Mouse (Mus musculus): Measurements from ENCODE around the gene Bahcc1.

Bahcc1 gene

DNA sequence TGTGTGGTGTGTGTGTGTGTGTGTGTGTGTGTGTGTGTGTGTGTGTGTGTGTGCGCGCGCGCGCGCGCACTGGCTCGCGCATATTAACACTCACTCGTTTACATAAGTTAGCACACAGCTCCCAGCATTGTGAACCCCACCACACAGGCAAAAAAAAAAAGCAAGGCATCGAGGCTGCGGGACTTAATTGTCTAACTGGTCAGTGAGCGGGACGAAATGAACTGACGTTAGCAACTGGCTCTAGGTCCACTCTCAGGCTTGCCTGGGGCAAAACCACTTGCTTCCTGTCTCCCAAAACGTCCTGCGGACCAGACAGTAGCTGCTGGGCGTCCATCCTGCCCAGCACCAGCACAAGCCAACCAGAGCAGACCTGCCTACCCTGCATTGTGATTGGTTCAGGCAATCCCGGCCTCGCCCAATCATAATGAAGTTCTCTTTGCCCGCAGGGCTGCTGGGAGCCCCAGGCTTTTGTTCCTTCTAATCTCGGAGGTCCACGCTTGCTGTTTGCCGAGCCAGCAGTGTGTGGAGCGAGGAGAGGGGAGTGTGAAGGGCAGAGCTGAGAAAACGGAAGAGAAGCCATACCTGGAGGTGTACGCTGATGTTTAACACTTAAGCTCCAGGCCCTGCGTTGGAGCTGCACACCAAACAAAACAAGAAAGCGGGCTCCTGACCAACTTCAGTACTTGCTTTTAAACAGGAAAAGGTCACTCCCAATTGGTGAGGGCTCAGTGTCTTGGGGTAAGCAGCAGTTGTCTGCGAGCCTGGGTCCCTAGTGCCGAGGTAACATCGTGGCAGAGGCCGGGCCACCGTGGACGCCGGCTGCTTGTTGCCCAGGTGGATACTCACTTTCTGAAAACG is 83.3 kb downstream of the Bahcc1 start:
- DNase-seq, result peak; percentile 91 to 93

DNA sequence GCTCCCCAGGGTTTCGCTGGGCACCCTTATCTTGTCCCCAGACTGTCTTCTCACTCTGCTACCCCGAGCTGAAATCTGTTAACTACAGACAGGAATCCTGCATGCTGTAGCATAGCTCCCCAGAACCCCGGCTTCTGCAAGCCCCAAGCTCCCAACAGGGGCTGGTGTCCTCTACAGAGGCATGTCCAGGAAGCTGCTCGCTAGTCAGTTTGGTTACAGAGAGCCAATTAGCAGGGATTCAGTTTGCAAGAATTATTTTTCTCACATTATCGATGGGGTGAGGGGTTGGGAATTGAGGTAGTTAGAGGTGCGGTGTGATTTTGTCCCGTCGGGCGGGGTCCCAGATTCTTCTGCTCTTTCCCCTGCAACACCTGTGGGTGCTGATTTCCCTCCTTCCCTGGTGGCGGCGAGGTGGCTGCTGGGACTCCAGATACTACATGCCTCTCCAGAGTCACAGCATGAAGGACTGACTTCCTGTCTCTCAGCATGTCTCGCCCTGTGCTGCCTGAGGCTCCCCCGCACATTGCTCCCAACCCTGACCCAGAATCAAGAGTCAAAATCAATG is 84.0 kb downstream of the Bahcc1 start:
- no peak for DNase-seq

DNA sequence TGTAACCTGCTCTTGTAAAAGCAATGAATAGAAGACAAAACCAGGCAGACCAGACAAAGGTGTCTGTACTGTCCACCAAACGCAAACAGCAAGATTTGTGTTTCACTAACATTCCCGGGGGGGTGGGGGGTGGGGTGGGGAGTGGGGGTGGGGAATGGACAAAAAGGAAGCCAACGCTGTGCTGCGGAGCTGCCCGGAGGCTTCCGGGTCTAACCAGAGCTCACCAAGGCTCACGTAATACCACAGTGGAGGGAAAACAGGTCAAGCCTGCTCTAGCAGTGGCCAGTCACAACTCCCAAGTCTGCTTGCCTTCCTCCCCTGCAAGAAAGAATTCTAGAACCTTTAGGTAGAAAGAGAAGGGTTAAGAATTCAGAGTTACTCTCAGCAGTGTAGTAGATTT is 84.7 kb downstream of the Bahcc1 start:
- no peak for DNase-seq

DNA sequence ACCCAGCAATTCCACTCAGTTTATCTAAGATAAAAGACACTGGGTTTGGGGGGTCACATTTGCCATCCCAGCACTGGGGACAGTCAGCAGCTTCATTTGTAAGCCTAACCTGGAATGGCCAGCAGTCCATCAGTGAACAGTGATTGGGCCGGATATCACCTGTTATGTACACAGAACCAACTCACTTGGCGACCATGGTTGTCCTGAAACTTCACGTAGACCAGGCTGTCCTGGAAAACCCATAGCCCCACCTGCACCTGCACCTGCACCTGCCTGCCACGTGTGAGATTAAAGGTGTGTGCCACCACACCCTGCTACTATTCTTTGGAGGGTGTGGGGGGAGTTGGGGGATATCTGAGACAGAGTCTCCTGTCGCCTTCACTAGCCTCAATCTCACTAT is 86.6 kb downstream of the Bahcc1 start:
- no peak for DNase-seq

DNA sequence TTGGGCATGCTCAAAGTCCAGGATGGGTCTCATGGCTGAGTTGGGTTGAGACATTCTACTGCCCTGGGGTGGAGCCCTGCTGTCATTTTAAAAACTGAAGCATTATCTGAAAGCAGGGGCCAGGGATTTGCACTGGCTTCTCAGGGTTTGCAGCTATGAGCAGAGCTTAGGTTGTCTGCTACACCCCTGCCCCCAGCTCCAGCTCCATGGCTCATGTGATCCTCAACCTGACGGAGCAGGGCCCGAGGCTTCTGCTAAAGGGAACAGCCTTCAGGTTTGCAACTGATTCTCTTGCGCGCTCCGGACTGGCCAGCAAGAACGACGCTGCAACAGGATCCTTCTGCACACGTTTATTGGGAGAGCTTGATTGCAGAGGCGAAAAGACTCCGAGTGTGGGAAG is 87.4 kb downstream of the Bahcc1 start:
- DNase-seq, result no peak

DNA sequence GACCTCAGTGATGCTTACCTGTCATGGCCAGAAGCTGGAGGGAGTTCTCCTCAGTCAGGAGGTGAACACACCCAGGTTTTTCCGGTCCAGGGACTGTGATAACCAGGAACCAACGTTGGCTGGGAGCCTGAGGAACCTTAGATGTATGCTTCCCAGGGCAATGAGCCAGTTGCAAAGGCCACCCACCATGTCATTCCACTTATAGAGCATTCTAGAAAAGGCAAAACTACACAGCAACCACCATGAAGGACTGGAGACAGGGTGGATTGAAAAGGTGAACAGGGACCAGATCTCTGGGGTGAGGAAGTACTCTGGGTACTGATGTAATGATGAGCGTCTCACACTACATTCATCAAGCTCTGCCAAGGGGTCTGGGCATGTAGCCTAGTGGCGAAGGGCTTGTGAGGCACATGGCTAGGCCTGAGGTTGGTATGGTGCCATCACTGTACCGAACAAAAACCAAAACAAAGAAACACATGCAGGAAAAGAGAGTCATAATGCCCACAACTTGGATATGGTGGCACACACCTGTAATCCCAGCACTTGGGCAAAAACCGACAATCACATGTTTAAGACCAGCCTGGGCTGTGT is 102.8 kb downstream of the Bahcc1 start:
- DNase-seq, result no peak

DNA sequence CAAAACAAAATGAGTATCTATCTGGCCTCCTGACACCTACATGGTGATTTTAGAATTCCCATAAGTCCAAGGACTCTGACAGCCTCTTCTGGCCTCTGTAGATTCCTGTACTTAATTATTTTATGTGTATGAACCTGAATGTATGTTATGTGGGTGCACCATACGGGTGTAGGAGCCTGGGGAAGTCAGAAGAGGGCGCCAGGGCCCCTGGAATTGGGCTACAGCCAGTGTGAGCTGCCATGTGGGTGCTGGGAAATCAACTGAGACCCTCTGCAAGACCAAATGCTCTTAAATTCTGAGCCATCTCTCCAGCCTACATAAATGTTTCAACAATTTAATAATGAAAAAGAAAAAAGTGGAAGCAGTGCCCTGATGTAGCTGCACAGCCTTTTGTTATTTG is 104.7 kb downstream of the Bahcc1 start:
- no peak for DNase-seq

DNA sequence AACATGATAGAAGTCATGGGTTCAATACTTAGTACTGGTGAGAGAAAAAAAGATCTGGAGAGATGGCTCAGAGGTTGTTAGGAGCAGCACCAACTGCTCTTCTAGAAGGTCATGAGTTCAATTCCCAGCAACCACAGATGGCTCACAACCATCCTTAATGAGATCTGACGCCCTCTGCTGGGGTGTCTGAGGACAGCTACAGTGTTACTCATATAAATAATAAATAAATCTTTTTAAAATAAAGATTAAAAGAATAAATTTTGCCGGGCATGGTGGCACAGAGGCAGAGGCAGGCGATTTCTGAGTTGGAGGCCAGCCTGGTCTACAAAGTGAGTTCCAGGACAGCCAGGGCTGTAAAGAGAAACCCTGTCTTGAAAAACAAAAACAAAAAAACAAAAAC is 106.0 kb downstream of the Bahcc1 start:
- no peak for DNase-seq

DNA sequence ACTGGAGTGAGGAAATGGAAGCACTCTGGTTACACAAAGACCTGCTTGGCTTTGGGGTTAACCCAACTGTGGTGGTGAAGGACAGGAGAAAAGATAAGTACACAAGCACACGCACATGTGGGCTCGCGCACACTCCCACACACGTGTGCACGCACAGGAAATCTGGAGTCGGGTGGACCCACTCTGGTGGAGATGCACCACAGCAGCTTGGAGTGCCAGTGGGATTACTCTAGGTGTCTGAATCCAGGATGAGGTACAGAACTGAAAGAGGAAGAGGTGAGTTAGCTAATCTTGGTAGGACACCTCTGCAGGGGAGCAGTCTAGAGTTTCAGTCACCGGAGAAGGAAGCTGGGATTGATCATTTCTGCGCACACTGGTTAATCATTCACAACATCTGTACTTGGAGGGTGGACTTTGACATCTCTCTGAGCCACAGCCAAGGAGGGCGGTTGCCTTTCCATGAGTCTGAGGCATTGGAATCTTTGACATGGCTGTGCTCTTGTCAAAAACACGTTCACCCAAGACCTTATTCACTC is 107.3 kb downstream of the Bahcc1 start:
- DNase-seq, result no peak

DNA sequence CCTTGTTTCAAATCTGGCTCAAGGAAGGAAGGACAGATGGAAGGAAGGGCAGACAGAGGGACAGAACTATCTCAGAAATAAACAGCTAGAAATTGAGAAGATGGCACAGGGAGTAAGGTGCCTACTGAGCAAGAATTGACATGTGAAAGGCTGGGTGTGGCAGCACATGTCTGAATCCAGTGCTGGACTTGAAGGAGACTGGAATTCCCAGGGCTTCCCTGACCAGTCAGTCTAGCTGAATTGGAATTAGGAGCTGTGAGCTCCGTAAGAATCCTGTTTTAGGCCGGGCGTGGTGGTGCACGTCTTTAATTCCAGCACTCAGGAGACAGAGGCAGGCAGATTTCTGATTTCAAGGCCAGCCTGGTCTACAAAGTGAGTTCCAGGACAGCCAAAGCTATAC is 108.9 kb downstream of the Bahcc1 start:
- DNase-seq, result no peak

Data from cerebellum, postnatal 36 days (tissue).